Mouse (Mus musculus) A20 (cell line): ENCODE results near the gene Esp6.
"Not testable (repeated sequence)": the region's sequence is repeated elsewhere in the genome, so short reads cannot be mapped to it uniquely, and the experiment has no call there.

Experiments used
- DNase-seq: peaks from one replicate; pipeline ENCODE4 v3.0.0-alpha.2; 2011; ENCODE audit warnings: low read depth, low spot score

Esp6 gene

GRCm38 (mm10) chr17:40561207-40561606 is at the start of gene Esp6:
Gene Esp6 (plus strand): TSS chr17:40561507.
- no peak for DNase-seq

- DNase-seq = no peak
Measured at GRCm38 (mm10) chr17:40519818-40520217, 41.5 kb upstream of the Esp6 start, which contains the start of gene Esp8. Gene Esp8 (plus strand): TSS chr17:40520022.

- no peak for DNase-seq
Measured at GRCm38 (mm10) chr17:40529813-40530212, 31.5 kb upstream of the Esp6 start.

GRCm38 (mm10) chr17:40531147-40531546 is 30.2 kb upstream of the Esp6 start:
- DNase-seq = no peak

DNA sequence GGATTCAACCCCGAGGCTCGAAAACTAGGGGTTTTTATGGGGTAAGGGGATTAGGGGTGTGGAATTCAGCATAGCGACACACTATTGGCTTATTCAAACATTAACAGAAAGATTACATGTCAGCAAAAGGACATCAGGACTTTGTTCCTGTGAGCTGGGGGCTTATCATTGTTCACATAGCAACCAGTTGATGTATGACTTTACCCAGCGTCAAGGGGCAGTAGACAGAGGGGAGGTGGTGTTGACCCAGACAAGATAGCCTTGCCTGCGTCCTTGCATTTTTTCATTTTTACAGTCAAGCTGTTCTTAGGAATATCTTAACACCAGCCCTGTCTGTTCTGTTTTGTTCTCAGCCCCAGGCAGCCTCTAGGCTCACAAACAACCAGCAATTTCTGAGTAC is 14.3 kb upstream of the Esp6 start:
- not testable (repeated sequence) for DNase-seq

DNA sequence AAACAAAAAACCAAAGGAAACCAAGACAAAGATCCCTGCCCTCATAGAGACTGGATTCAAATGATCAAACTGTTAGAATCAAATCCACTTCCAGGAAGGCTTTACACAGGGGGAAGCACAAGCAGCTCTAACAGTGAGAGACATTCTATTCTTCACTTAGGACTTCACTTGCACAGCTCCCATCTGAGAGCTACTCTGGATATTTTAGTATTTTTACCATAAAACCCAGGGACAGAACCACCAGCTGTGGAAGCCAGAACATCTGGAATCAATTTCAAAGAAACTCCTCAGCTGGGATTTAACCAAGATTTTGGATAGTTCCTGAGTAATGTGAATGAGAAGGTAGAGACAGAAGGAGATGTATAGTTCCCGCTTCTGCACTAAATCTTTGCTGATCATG is 7.8 kb upstream of the Esp6 start:
- DNase-seq = no peak

- DNase-seq = not testable (repeated sequence)
Measured at GRCm38 (mm10) chr17:40583906-40584305, 22.6 kb downstream of the Esp6 start.

DNA sequence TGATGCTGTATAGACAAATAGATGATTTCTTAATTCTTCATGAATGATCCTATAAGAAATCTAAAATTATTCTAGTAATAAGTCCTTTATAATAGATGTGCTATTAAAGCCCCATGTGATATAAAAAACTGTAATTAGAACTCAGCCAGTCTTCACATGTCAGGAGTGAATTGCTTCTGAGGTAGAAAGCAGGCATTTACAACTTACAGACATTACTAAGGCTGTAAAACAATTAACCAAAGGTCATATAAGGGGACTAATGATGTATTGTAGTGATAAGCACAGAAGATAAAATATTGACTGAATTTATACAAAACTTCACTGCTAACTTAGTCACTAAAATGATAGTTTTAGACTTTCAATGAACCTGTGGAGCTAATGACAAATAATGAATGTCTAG is 30.0 kb downstream of the Esp6 start:
- DNase-seq = no peak

DNA sequence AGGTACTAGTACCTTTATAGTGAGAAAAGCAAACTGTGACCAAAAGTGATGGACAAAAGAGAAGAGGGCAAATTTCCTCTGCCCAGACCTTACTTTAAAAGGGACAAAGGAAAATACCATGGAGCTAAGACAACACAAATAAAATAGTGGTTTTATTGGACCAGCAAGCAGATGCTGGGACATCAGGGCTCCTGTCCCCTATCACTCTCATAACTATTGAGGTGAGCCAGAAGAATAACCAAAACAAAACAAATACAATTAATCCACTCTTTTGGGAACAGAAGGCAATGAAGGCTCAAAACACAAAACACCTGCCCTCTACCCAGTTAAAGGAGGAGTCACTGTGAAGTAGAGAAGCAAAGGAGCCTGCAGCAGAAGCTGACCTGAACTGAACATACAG is 37.0 kb downstream of the Esp6 start, which contains the start of gene Esp4:
Gene Esp4 (plus strand): TSS at position 301 of the 400 bp plus-strand sequence.
- DNase-seq = no peak
